Mouse (Mus musculus) ovary, postnatal 10 days (tissue): ENCODE measurements around the gene Psmd1.

Experiments used
- DNase-seq: peaks from one replicate; pipeline ENCODE4 v3.0.0; 2022; ENCODE audit warnings: low spot score

Gene Psmd1

GRCm38 (mm10) chr1:86156075-86156474, 91.9 kb downstream of the Psmd1 start:
- DNase-seq, result no peak

- no peak for DNase-seq
Observed at GRCm38 (mm10) chr1:86156595-86156994, 92.4 kb downstream of the Psmd1 start.

GRCm38 (mm10) chr1:86160059-86160458, 95.9 kb downstream of the Psmd1 start:
- no peak for DNase-seq

DNA sequence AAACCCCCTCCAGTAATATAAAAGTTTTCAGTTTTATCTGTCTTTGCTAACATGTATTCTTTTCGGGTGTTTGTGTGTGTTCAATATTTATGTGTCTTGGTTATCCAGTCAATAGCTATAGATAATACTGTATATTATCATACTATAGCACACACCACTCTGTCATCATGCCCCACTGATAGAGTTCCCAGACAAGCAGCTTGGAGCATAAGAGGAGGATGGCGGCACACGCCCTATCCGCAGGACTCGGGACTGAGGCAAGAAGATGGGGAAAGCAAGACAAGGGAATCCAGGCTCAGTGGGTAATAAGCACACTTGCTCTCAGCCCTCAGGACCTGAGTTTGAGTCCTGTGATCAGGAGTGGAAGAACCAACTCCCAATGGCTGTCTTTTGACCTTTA, 96.3 kb downstream of the Psmd1 start:
- no peak for DNase-seq

GRCm38 (mm10) chr1:86161061-86161460, 96.9 kb downstream of the Psmd1 start:
- no peak for DNase-seq

GRCm38 (mm10) chr1:86174602-86175001, 110.4 kb downstream of the Psmd1 start:
- DNase-seq, result no peak

DNA sequence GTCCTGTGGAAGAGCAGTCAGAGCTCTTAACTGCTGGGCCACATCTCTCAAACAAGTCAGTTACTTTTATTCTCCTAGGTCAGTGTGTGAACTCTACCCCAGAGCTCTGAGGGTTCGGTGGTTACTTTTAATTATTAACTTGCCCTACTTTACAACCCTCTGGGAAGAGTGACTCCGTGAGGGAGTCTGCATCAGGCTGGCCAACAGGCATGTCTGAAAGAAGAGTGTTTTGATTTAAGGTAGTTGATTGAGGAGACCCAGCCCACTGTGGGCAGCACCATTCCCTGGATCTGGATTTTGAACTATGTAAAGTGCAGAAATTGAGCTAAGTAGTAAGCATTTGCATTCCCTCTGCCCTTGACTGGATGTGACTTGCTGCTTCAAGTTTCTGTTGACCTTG, 111.9 kb downstream of the Psmd1 start:
- no peak for DNase-seq

GRCm38 (mm10) chr1:86178462-86179253, 114.5 kb downstream of the Psmd1 start:
- DNase-seq, result peak; percentile 38

DNA sequence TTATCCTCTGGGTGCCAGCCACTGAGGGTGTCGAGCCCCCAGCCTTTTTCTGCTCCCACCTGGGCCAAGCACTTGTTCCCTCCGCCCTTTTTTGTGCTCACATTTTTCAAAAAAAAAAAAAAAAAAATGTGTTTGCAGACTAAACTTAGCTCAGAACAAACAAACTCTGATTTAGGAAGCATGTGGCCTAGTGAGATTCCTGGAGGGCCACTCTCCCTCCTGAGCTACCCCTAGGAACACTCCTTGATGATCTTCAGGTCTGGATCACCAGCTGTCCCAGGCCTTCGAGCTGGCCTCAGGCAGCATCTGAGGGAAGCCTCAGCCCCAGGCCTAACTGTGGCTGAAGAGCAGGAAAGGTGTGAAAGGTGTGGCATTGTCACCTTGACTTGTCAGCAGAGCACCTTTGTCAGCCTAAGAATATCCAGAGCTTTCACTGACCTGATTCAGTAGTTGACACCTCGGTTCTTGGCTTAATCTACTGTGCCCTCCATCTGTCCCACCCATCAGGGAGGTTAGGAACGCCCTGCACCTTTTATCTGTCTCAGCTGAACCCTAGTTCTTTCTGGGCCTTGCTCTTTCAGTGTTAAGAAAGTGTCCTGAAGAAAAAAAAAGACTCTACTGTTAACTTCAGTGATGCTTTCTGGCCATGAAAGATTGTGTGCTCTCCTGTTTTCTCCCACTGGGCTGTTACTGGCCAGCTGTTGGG, 118.0 kb downstream of the Psmd1 start:
- DNase-seq, result no peak

- DNase-seq, result no peak
Observed at GRCm38 (mm10) chr1:86183577-86184263, 119.5 kb downstream of the Psmd1 start.

GRCm38 (mm10) chr1:86186762-86187161, 122.6 kb downstream of the Psmd1 start:
- DNase-seq, result no peak

DNA sequence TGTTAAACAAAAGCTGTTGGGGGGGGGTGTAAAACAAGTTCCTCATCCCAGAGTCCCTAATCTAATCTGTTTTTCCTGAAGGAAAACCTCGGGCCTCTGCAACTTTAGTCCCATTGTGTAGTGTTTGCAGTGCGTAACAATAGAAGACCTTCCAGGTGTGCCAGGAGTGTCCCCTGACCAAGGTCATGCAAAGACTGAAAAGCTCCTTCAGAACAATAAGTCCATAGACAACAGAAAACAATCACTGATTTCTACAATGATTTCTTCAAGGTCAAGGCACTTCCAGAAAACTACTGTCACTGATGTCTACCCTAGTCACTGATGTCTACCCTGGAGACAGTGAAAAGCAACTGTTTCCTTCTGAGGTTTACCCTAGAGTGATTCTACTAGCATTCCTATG, 123.7 kb downstream of the Psmd1 start:
- no peak for DNase-seq

GRCm38 (mm10) chr1:86188271-86188670, 124.1 kb downstream of the Psmd1 start:
- DNase-seq, result no peak
